Mouse (Mus musculus) naive thymus-derived CD4-positive, alpha-beta T cell, adult 2 months (primary cell): Measurements from ENCODE around the gene Arf4.
A peak's percentile ranks its signal among the peaks of the same experiment; 100 is the strongest.
"Not testable (repeated sequence)": the region's sequence is repeated elsewhere in the genome, so short reads cannot be mapped to it uniquely, and the experiment has no call there.

ENCODE experiments used
- DNase-seq: peaks from one replicate; pipeline ENCODE4 v3.0.0-alpha.2; 2011; ENCODE audit warnings: low read depth

Arf4 gene

DNA sequence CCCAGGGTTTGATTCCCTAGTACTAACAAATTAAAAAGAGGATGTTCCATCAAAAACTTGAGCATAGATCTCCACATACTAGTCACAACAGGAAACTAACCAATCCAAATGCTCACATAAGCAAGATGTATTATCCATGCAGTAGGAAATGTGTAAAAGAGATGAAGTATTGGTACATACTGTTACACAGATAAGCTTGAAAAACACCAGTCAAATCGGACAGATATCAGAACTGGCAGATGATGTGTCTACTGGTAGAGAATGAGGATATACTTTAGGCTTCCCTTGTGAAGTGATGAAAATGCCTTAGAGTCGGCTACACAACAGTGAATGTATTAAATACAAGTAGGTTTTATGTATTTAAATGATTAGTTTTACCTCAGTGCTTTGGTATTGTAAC lies 24.6 kb downstream of the Arf4 start:
- no peak for DNase-seq

DNA sequence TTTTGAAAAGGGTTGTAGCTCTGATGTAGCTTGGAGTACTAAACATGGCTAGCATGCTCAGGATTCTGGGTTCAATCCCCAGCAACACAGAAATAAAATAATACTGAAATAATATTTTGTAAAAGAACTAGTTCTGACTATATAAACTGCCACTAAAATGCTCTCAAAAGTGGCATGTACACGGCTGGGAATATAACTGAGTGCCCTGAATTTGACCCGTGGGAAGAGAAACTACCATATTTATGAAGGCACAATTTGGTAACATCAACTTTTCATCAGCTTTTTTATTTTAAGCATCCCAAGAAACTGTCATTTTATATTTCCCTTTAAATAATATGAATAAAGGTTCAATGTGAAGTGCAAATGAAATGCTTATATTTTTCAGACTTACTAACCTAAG lies 26.0 kb downstream of the Arf4 start:
- DNase-seq: no peak

DNA sequence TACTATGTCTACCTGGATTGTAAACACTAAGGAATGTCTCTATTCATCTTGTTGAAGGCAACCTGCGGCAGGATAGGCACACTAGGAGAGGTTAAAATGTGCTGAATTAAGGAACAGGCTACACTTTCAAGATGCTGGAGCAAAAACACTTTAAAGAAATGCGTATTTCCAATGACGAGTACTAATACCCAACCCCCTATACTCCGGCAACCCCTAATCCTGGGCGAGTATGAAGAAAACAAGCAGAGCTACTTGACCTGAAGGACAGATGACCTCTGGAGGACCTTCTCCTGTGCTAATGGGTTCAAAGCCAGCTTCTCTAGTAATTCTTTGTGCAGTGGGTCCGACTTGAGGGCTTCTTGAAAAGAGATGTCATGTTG lies 30.1 kb downstream of the Arf4 start:
- DNase-seq: peak; percentile 18

DNA sequence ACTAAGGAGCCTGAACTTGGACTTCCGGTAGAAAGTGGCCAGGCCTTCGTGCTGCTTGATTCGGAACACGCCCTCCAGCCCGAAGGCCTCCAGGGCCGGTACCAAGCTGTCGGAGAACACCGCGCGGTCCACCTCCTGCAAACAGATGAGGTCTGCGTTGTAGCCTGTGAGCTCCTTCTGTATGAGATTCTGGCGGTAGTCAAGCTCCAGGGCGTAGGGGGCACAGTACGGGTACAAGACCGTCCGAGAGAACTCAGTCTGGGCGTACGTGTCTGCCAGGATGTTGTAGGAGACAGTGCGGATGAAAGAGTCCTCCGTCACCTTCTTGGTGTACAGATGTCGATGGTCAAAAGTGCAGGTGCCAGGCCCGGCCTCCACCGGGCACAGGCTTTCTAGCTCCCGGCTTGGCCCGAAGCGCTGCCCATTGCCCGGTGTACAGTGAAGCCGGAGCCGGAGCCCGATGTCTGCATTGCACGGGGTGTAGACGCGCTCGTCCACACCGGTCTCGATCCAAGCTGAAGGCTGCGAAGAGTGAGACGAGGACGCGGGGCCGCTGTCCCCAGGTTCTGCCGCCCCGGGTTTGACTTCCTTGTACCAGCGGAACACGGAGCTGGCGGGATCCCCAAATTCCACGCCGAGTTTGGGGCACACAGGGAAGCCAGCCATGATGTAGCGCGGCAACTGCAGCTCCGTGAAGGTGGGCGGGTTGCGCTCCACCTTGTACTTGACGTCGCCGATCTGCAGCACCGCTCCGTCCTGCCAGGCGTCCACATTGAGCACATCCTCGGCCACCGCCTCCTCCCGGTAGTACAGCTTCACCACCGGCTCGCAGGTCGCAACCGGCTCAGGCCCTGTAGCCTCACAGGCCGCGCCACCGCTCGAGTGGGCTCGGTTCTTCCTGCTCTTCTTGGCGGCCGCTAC lies 30.8 kb downstream of the Arf4 start:
- peak; percentile 52 for DNase-seq

DNA sequence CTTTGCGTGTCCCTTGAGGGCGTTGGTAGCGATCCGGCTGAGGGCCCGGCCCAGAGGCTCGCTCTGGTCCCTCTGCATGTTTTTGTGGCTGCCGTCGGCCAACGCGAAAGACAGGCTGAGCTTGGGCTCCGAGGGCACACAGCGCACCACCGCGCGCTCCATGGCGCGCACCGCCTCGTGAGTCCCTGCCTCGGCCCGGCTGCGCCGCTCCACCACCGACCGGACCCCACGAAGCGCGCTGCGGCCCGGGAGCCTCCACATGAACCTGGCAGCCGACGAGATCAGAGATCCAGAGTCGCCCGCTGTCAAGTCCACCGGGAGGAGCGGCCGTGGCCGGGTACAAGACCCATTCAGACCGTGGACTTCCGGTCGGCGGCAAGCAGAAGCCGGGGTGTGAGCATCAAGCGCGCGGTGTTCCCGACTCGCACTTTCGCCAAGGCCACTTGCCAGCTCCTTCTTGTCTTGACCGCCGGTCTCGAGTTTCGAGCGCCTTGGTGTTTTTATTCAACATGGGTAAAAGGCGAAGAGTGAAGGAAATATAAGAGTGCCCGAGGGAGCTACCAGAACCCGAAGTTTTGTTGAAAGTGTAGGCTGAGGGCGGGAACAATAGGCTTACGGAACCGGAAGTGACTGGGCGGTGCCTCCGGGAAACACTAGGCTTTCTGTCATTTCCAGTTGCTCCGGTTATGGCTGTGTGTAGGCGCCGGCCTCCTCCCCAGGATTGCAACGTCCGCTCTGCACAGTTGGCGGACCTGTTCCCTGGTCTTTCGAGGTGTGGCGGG lies 31.6 kb downstream of the Arf4 start, which contains the start of gene Pde12:
Gene Pde12, minus strand, starts transcription at position 592 of the 782 bp plus-strand sequence.
- peak; percentile 92 for DNase-seq

DNA sequence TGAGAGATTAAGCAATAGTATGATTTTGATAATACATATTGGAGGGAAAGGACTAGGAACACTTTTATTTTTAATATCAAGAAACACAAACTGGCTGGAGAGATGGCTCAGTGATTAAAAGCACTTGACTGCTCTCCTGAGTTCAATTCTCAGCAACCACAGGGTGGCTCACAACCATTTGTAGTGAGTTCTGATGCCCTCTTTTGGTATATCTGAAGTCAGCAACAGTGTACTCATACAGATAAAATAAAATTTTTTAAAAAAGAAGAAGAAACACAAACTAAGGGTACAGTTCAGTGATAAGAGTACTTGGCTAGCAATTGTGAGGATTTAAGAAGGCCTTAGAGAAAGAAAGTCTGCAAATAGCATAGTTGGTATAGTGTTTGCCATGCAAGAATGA lies 33.1 kb downstream of the Arf4 start:
- peak; percentile 12 for DNase-seq

DNA sequence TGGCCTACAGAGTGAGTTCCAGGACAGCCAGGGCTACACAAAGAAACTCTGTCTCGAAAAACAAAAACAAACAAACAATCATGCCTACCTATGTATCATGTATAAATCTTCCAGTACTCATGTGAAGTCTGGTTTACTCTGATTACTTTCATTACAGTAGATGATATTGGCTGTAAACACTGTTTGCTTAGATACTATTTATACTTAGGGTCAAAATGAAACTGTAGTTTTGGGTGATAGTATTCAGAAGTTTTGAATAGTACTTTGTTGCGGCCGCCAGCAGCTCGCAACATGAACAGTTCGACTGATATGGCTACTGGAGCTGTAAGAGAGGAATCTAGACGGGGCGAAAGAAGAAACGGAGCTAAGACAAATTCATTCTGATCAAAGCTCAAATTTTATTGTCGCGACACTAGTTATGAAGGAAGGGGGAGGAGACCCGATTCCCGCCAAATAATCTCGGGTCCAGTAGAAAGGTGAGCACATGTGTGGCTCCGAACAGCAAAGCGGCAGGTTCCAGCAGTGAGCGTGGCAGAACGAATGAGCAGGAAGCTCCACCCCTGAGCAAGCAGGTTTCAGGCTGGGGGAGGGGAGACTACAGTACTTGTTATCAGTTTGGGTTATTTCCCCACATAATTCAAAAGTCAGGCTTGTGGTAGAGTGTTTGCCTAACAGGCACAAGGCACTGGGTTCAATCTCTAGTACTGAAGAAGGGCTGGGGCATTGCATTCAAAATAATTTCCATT lies 34.2 kb downstream of the Arf4 start:
- DNase-seq: peak; percentile 42

DNA sequence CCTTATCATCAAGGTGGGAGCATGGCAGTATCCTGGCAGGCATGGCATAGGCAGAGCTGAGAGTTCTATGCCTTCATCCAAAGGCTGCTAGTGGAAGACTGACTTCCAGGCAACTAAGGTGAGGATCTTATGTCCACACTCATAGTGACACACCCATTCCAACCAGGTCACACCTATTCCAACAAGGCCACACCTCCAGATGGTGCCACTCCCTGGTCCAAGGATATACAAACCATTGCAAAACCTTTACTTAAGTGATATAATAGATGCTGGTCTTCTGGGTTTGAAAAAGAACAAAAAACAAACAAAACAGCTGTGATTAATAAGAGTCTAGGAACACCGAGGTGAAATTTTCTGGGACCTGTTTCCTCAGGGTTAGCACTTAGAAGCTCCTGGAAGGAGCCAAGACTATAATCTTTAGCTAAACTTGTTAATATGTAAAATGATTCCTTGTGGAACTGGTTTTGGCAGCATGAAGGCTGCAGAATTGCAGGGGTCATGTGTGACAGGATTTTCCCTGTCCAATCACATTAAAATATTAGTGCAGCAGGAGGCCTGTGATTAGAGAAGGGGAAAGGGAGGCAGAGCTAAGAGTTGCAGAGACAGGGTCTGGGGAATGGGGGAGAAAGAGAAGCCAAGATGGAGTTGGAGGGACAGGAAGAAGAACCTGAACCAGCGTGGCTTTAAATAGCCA lies 36.7 kb downstream of the Arf4 start:
- DNase-seq: not testable (repeated sequence)

DNA sequence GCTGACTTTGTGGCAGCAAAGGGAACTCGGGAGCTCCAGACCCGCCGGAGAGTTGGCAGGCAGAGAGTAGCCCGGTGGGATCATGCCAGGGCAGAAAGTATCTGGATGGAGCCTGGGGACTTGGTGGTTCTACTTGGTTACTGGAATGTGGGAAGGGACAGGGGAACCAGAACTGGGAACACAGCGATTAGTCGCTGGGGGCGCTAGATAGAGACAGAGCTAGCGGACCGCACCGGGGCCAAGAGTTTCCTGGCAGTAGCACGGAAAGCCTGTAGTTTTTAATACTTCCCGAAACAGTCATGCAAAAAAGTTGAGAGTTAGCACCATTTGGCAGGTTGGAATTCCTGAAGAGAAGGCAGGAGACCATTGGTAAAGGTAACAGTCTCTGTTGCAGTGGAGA lies 37.5 kb downstream of the Arf4 start:
- peak; percentile 22 for DNase-seq

DNA sequence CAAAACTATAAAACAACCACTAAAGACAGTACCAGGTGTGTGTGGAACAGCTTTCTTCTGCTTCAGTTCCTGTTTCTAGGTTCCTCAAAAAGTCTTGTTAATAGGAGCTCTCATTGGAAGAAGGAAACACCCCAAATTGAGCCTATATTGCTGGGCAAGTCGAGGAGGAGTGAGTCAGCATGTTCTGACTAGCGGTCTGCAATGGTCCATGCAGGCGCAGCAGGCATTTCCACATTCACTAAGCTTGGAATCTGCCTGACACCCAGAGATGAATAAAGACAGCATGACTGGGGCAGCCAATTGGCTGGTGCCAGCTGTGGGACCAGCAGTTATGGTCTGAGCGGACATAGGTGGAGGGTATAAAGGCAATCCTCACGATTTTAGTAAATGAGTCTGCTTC lies 37.9 kb downstream of the Arf4 start:
- peak; percentile 14 for DNase-seq

DNA sequence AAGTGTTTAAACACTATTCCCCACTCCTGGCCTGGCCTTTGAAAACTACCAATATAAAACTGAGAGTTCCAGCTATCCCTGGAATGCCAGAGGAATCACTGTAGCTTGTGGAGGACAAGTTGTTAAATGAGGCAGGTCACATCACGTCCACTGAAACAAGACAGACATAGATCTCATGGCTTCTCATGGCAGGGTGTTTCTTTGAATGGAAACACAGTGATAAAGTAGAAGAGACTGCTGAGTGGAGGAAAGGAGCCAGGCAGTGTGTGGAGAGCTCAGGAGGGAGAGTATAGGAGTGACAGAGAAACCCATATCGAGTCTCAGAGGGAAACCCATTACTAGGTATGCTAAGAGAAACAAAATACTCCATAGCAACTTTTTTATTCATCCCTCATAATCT lies 52.9 kb downstream of the Arf4 start:
- DNase-seq: no peak

DNA sequence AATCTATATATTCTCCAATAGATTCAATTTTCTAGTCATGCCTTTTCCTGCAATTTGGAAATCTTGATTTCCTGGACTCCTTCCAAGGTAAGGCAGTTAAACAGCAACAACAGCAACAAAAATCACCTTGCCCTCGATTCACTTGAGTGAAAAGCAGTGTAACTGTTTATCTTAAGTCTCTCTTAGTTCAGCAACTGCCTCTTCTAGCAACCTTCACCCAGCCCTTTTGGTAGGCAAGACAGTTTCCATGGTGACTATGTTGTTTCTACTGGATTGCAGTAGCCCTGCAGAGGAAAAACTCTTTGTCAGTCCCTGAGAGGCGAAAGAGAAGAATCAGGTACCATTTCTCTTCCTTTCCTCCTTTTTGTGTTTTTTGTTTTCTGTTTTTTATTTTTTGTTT lies 53.5 kb downstream of the Arf4 start:
- no peak for DNase-seq

DNA sequence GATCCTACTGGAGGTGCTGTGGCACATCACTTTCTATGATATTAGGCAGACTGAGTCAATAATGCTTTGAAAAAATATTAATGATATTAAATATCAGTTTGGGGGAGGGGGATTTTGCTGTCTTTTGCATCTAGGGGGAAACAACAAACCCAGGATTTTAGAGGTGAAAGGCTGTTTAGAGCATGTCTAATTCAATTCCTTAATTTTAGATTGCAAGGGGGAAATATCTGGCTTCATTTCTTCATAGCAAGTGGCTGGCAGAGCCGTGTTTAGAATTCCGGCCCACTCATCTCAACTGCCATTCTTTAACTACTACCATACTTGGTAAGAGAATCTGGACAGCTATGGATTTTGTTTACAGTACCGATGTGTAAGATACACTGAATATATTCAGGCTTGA lies 55.1 kb downstream of the Arf4 start, which contains the start of gene Dnah12:
Gene Dnah12, plus strand, starts transcription at position 301 of the 400 bp plus-strand sequence.
- DNase-seq: no peak

DNA sequence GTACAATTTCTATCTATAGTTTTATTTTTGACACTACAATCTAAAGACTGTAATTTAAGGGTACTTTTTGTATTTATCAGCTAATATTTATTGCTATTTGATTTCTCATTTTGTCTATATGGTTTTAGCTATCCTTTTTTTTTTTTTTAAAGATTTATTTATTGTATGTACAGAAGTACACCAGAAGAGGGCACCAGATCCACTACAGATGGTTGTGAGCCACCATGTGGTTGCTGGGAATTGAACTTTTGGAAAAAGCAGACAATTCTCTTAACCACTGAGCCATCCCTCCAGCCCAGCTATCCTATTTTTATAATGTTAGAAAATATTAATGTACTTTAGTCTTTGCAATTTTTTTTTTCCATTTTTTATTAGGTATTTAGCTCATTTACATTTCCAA lies 60.0 kb downstream of the Arf4 start:
- DNase-seq: peak; percentile 62

DNA sequence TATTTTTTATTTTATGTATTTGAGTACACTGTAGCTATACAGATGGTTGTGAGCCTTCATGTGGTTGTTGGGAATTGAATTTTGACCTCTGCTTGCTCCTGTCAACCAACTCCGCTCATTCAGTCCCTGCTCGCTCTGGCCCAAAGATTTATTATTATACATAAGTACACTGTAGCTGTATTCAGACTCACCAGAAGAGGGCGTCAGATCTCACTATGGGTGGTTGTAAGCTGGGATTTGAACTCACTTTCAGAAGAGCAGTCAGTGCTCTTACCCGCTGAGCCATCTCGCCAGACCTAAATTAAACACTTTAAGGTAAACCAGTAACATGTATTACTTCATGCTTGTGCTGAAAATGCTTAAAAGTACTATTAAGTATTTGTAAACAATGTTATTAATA lies 67.4 kb downstream of the Arf4 start:
- DNase-seq: peak; percentile 2
